Mouse (Mus musculus): ENCODE measurements around the gene Riox2.
"Not testable (repeated sequence)": the region's sequence is repeated elsewhere in the genome, so short reads cannot be mapped to it uniquely, and the experiment has no call there.

Gene Riox2

DNA sequence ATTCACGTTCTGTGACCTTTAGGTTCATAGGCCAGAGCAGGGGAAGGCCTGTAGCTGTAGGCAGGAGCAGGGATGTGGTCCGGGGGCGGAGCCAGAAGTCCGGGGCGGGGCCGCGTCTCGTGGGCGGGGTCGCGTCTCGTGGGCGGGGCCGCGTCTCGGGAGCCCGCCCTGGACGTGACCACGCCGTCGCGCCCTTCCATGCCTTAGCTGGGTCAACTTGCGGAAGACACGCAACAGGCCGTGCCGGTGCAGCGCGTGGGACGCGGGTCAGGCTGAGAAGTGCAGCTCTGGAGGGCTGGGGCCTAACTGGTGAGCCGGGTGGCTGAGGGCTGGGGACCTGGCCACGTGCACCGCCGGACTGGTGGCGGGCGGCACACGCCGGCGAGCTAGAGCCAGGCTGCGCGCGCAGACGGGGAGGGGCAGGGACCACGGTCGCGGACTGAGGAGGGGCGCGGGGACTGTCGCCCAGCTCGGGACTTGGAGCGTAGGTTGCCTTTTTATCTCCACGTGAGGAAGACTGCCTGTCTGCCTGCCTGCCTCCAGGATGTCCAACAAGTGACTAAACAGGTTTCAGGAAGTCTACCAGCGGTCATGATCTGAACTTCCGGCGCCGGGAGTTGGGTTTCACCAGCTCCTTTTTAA is at the start of gene Riox2:
TSS of gene Riox2 (plus strand) at position 139 of the 642 bp plus-strand sequence.
- DNase-seq (ENCODE audit: low spot score in 2 of 2), result peak; percentile 75 to 87

- no peak for DNase-seq (ENCODE audit: low spot score in 2 of 2)
Measured at GRCm38 (mm10) chr16:59427960-59428359, 43.6 kb upstream of the Riox2 start.

DNA sequence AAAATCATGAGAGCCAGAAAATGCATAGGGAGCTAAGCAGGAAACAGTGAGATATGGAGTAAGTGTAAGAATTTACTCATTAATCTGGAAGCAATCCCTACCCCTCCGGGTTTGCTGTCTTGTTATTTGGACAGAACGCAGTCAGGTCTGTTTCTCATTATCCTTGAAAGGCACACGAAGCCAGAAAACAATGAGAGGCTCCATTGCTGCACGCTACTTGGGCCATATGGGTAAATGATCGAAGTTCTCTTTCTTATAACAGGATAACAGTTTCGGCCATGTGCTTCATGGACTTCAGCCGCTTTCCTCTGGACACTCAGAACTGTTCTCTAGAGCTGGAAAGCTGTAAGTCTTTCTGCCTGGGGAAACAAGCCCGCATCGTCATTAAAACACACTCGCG is 38.4 kb upstream of the Riox2 start:
- no peak for DNase-seq (ENCODE audit: low spot score in 2 of 2)

DNA sequence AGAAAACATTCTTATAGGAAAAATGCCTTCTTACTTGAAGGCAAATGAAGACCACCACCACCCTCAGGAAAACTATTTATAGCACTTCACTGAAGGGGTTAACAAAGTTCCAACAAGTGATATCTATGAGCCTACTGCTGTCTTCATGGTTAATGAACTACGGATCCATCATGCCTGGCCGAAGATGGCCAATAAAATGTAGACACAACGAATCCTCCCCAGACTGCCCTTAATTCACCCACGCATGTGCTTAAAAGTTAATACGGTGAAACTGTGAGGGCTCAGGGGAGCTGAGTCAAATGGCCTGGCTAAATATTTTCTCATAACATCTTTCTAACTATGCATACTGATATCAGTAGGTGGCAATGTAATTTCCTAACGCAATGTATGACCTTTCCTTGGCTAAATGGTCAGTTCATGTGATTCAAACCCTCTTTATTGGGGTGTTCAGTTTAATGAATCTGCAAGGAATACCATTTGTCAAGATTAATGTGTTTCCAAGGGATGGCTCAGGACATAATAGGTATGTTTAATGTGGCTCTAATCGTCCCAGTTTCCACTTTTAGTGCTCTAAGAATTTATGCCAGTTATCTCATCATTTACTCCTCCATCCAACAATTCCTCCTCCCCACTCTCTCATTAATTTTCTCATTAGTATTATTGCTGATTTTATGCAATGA is 26.6 kb upstream of the Riox2 start:
- no peak for DNase-seq (ENCODE audit: low spot score in 2 of 2)

- DNase-seq (ENCODE audit: low spot score in 2 of 2), result no peak
Measured at GRCm38 (mm10) chr16:59448181-59448580, 23.4 kb upstream of the Riox2 start.

DNA sequence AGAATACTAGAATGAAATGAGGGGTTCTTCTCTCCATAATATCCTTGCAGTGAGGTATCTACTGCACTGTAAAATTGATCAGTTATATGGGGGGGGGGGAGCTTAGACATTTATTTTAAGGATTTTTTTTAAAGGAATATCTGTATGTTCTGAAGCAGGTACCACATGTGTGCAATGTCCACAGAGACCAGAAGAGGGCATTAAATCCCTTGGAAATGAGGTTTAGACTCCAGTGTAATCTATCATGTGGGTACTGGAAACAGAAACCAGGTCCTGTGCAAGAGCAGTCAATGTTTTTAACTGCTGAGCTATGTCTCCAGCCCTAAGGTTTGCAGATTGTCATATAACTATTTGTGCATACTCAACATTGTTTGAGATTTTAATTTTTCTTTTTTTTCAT is 22.5 kb upstream of the Riox2 start:
- no peak for DNase-seq (ENCODE audit: low spot score in 2 of 2)

GRCm38 (mm10) chr16:59451813-59452212 is 19.8 kb upstream of the Riox2 start:
- no peak for DNase-seq (ENCODE audit: low spot score in 2 of 2)

DNA sequence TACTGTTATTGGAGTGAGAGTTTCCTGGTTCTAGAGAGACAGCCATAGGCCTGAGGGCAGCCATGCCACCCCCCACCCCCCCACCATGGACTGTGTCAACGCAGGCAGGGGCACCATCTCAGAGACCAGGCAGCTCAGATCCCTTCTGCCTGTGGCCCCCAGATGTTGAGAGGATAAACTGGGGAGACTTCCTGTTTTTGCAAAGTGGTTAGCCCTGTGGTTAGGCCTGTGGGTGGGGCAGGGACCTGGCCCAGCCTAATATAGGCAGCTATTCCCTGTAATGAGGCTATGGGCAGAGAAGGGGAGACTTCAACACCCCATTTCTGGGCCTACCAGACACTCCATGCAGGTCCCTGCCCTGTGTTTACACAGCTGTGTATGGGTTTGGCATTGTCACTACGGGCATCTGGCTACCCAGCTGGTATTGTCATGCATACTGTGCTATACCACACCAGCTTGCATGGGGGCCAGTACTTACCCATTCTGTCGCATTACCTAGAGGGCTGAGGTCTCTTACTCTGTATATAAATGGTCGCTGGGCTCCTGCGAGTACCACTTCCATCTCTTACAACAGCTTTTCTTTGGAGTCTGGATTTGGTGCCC is 12.2 kb upstream of the Riox2 start:
- DNase-seq (ENCODE audit: low spot score in 2 of 2), result not testable (repeated sequence)

DNA sequence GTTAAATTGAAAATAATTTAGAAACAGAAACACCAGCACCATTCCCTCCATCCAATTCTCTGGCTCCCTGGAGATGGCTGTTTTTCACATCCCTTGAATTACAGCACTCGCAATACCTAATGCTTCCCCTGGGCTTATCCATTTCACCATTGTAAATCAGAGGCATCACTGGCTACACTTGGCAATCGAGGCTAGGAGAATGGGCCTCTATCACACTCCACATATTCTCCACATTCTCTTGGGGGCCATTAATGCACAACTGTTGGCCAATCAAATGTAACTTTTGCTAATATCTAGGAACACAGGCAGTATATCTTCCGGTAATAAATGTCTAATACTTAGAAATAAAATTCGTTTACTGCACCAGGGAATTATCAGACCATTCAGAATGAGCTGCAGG is 8.0 kb upstream of the Riox2 start:
- DNase-seq (ENCODE audit: low spot score in 2 of 2), result no peak

DNA sequence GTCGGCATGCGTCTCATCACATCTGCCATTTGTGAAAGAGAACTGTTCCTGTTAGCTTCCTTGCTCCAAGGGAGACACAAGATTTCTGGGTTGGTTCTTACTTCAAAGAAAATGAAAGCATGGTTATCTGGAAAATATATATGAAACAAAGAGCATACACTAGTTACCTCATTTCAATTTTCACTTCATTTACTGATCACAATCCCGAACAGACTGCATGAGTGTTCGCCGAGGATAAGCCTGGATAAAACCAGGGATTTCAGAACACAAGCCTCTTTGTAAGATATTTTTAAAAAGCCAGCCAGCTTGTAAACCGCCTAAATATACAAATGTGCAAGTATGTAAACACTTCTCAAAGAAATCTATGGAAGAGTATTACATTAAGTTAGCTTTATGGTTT is 7.6 kb upstream of the Riox2 start:
- DNase-seq (ENCODE audit: low spot score in 2 of 2), result no peak

- no peak for DNase-seq (ENCODE audit: low spot score in 2 of 2)
Measured at GRCm38 (mm10) chr16:59469846-59470245, 1.7 kb upstream of the Riox2 start.

GRCm38 (mm10) chr16:59472546-59472945 is 971 bp downstream of the Riox2 start:
- no peak for DNase-seq (ENCODE audit: low spot score in 2 of 2)

DNA sequence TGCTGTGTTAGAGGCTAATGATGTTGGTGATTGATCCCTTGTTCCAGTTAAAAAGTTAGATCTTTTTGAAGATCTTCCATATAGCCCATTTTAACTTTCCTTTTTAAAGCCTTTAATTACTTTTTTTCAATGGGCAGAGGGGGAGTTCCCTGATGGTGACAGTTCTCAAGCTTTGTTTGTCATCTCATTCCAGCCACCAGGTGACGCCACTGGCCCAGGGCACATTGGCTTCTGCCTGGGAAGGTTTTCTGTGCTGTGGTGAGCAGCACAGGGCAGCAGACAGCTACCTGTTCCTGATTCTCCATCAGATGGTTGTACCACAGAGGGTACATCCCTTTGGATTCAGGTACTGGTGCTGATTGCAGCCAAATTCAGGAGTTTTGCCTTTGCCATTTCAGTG is 3.2 kb downstream of the Riox2 start:
- peak; percentile 39 to 77 for DNase-seq (ENCODE audit: low spot score in 2 of 2)

GRCm38 (mm10) chr16:59477955-59478354 is 6.4 kb downstream of the Riox2 start:
- no peak for DNase-seq (ENCODE audit: low spot score in 2 of 2)

- no peak for DNase-seq (ENCODE audit: low spot score in 2 of 2)
Measured at GRCm38 (mm10) chr16:59487239-59487638, 15.7 kb downstream of the Riox2 start.

DNA sequence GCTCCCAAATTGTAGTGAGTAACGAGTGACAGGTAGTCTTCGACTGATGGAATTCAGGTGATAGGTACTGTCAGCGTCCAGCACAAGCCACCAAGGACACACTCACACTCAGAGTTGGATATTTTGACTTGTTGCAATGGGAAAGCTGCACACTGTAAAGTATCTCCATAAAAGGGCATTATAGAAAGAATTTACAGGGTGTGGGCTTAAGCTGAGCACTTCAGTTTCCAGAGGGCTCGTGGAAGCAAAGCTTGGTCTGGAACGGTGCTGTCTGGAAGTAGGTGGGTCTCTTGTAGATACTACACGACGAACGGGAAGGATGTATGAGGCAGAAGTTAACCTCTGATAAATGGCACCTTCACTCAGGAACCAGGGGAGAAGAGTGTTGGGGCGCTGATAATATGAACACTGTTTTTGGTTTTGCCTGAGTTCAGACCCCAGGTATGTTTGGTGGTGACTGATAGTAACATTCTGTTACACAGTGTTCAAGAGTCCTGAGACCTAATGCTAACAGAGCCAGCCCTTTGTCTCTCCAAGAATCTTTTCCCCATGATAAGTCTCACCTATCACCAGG is 16.5 kb downstream of the Riox2 start:
- peak in 1 of 2 experiments; percentile 5 for DNase-seq (ENCODE audit: low spot score in 2 of 2)

GRCm38 (mm10) chr16:59493199-59493598 is 21.6 kb downstream of the Riox2 start:
- DNase-seq (ENCODE audit: low spot score in 2 of 2), result no peak

GRCm38 (mm10) chr16:59497947-59498346 is 26.4 kb downstream of the Riox2 start:
- DNase-seq (ENCODE audit: low spot score in 2 of 2), result no peak

GRCm38 (mm10) chr16:59499180-59499579 is 27.6 kb downstream of the Riox2 start:
- DNase-seq (ENCODE audit: low spot score in 2 of 2), result no peak

DNA sequence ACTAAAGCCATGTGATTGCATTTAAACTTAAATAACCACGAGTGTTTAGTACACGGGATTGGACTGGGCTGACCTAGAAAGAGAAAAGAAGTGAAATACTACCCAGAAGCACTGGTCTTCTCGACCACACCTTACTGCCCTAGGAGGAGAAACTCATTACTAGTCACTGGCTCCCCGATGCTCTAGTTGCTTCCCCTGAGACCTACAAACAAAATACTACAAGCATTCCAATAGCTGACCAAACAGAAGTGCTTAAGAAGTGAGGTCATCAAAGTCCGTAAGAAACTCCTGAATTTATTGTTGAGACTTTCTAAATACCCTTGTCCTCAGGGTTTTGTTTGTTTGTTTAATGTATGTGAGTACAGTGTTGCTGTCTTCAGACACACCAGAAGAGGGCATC is 38.3 kb downstream of the Riox2 start:
- DNase-seq (ENCODE audit: low spot score in 2 of 2), result no peak

- no peak for DNase-seq (ENCODE audit: low spot score in 2 of 2)
Measured at GRCm38 (mm10) chr16:59515169-59515568, 43.6 kb downstream of the Riox2 start.

GRCm38 (mm10) chr16:59516965-59517364 is 45.4 kb downstream of the Riox2 start:
- no peak for DNase-seq (ENCODE audit: low spot score in 2 of 2)
